In genomic region chr17:78952070-78952469, GRCm38 (mm10) we compare ENCODE assay signal across 34 mouse cellular contexts. TPM values are rescaled to one million over a fixed set of nuclear protein-coding genes. Genes with fewer than 3 reads are reported as not detected.
"Had no signal": no experiment of that assay in that cellular context is flagged by ENCODE, and none has a peak within 500 bp of the region (broad histone marks: within the 10 kb centered on the region; RNA-seq: fewer than 3 reads in every experiment).

No protein-coding gene starts in this region.

- H3K27ac ChIP-seq: limb, embryonic 10.5 days; limb, embryonic 12.5 days; limb, embryonic 13.5 days; limb, embryonic 15.5 days; liver, embryonic 12.5 days; liver, embryonic 13.5 days; liver, embryonic 14.5 days; liver, embryonic 15.5 days; macrophage; midbrain, embryonic 10.5 days; midbrain, embryonic 12.5 days; midbrain, embryonic 13.5 days; midbrain, embryonic 15.5 days; neural tube, embryonic 12.5 days had no signal

- H3K4me2 ChIP-seq: limb, embryonic 12.5 days; limb, embryonic 13.5 days; limb, embryonic 15.5 days; liver, embryonic 11.5 days; liver, embryonic 12.5 days; liver, embryonic 13.5 days; liver, embryonic 15.5 days; lung, embryonic 14.5 days; lung, embryonic 15.5 days; midbrain, embryonic 11.5 days; midbrain, embryonic 12.5 days; midbrain, embryonic 13.5 days; midbrain, embryonic 15.5 days; neural tube, embryonic 12.5 days had no signal

- H3K9ac ChIP-seq: limb, embryonic 12.5 days; limb, embryonic 13.5 days; limb, embryonic 15.5 days; liver, embryonic 12.5 days; liver, embryonic 13.5 days; liver, embryonic 14.5 days; liver, embryonic 15.5 days; liver, postnatal 0 days; lung, embryonic 14.5 days; lung, embryonic 15.5 days; midbrain, embryonic 12.5 days; midbrain, embryonic 13.5 days; midbrain, embryonic 15.5 days; neural tube, embryonic 12.5 days had no signal

- ATAC-seq: liver, embryonic 12.5 days; liver, postnatal 0 days; lung, postnatal 0 days; midbrain, embryonic 13.5 days; midbrain, embryonic 15.5 days; midbrain, embryonic 16.5 days had no signal

- DNase-seq: left cerebral cortex, postnatal 4 days; liver; liver, embryonic 13.5 days; liver, postnatal 0 days; lung, adult 18-20 months; lung, adult 2 months; lung, embryonic 14.5 days; lung, postnatal 10 days; lung, postnatal 14 days; lung, postnatal 36 days; lung, postnatal 4 days; midbrain, embryonic 14.5 days had no signal

- H3K9me3 ChIP-seq: limb, embryonic 10.5 days; limb, embryonic 12.5 days; limb, embryonic 13.5 days; limb, embryonic 15.5 days; liver, embryonic 12.5 days; liver, embryonic 13.5 days; liver, embryonic 15.5 days; lung, embryonic 15.5 days; megakaryocyte, embryonic 14.5 days; midbrain, embryonic 10.5 days; midbrain, embryonic 12.5 days; midbrain, embryonic 13.5 days; midbrain, embryonic 15.5 days; neural tube, embryonic 12.5 days had no signal

- H3K4me1 ChIP-seq: limb, embryonic 10.5 days; limb, embryonic 12.5 days; limb, embryonic 13.5 days; limb, embryonic 15.5 days; liver, embryonic 13.5 days; liver, embryonic 15.5 days; midbrain, embryonic 10.5 days; midbrain, embryonic 12.5 days; midbrain, embryonic 13.5 days; midbrain, embryonic 15.5 days; neural tube, embryonic 12.5 days had no signal

- H3K27me3 ChIP-seq: limb, embryonic 12.5 days; limb, embryonic 13.5 days; limb, embryonic 15.5 days; liver, embryonic 12.5 days; liver, embryonic 13.5 days; liver, embryonic 15.5 days; lung, embryonic 15.5 days; megakaryocyte, embryonic 14.5 days; midbrain, embryonic 12.5 days; midbrain, embryonic 13.5 days; midbrain, embryonic 15.5 days; neural tube, embryonic 12.5 days had no signal

- H3K4me3 ChIP-seq: limb, embryonic 10.5 days; limb, embryonic 12.5 days; limb, embryonic 13.5 days; limb, embryonic 15.5 days; liver, embryonic 12.5 days; liver, embryonic 13.5 days; liver, embryonic 15.5 days; lung, embryonic 15.5 days; megakaryocyte, embryonic 14.5 days; midbrain, embryonic 10.5 days; midbrain, embryonic 12.5 days; midbrain, embryonic 13.5 days; midbrain, embryonic 15.5 days; neural tube, embryonic 12.5 days had no signal

RNA-seq across cellular contexts. Expression of gene Sult6b1, which starts 45.3 kb away (rescaled TPM):
- polyA plus RNA-seq: limb, embryonic 13.5 days; limb, embryonic 15.5 days; liver, adult 2 months; liver, embryonic 11.5 days; liver, embryonic 12.5 days; liver, embryonic 16.5 days; lung, adult 2 months; macrophage; midbrain, embryonic 11.5 days; midbrain, embryonic 14.5 days; midbrain, postnatal 0 days; neural tube, embryonic 12.5 days had no signal
